Mouse (Mus musculus) stomach, embryonic 16.5 days (tissue): ENCODE measurements around the gene Lamb1. TPM values are rescaled to one million over a fixed set of nuclear protein-coding genes. Genes with fewer than 3 reads are reported as not detected.

Experiments
- ATAC-seq: fragments of 200-750 bp; cut with Nextera tagmentation; 2 replicates; pipeline ENCODE4 v1.8.0; 2017; ENCODE audit warnings: moderate number of reproducible peaks, moderate TSS enrichment; ENCODE audit not compliant: insufficient read depth, low FRiP score
- H3K27ac ChIP-seq: fragments of 300-500 bp; sonication (generic); 2 replicates; pipeline ENCODE4 v1.5.1; 2014; ENCODE audit warnings: low read length
- H3K27me3 ChIP-seq: fragments of 300-500 bp; sonication (generic); 2 replicates; pipeline ENCODE4 v1.6.1; 2014; ENCODE audit warnings: low read length, control low read depth, mixed read lengths; ENCODE audit not compliant: control insufficient read depth, insufficient read depth
- H3K36me3 ChIP-seq: fragments of 300-500 bp; sonication (generic); 2 replicates; pipeline ENCODE4 v1.6.1; 2014; ENCODE audit warnings: low read length; ENCODE audit not compliant: control insufficient read depth, insufficient read depth
- H3K4me1 ChIP-seq: fragments of 300-500 bp; sonication (generic); 2 replicates; pipeline ENCODE4 v1.6.1; 2014; ENCODE audit warnings: low read length, control low read depth, mixed read lengths; ENCODE audit not compliant: control insufficient read depth, insufficient read depth
- H3K4me2 ChIP-seq: fragments of 300-500 bp; sonication (generic); 2 replicates; pipeline ENCODE4 v1.6.1; 2014; ENCODE audit warnings: low read depth, low read length, mixed read lengths
- H3K4me3 ChIP-seq: fragments of 300-500 bp; sonication (generic); replicated peaks from 2 replicates; pipeline ENCODE4 v1.5.1; 2014; ENCODE audit warnings: mild to moderate bottlenecking, low read length
- H3K9ac ChIP-seq: fragments of 300-500 bp; sonication (generic); 2 replicates; pipeline ENCODE4 v1.6.1; 2014; ENCODE audit warnings: low read length
- H3K9me3 ChIP-seq: fragments of 300-500 bp; sonication (generic); replicated peaks from 2 replicates; pipeline ENCODE4 v1.6.1; 2016; ENCODE audit warnings: low read length, control low read depth; ENCODE audit not compliant: control insufficient read depth
- WGBS: fragments of 180-500 bp; shearing (Covaris S2); extraction: QIAGEN DNeasy Blood & Tissue Kit; methylation state at CpG from one replicate; pipeline ENCODE4 v1.1.7; 2014; 5-methylcytosine and 5-hydroxymethylcytosine counted together
- polyA plus RNA-seq: library from polyadenylated mRNA; unstranded; fragments of >200 nt; fragmentation: Nextera tagmentation; extraction: Ambion mirVana; gene quantifications from 2 replicates; pipeline ENCODE4 v1.2.1, GENCODE M21; 2015

Gene Lamb1
- polyA plus RNA-seq, 1 experiment from 2014 or later = 108 TPM

- Histone ChIP-seq H3K36me3 (no peaks in the 10 kb centered on the region), H3K4me2 (no peak overlapping the region), H3K9ac (no peak overlapping the region), H3K27ac (no peak overlapping the region), H3K27me3 (no peaks in the 10 kb centered on the region), H3K9me3 (no peaks in the 10 kb centered on the region), H3K4me1 (no peaks in the 10 kb centered on the region), H3K4me3 (no peak overlapping the region)
- no peak for ATAC-seq
- 79% methylated on average over 1 of the region's 1 CpGs for WGBS
Measured at GRCm38 (mm10) chr12:31369118-31369517, 104.1 kb downstream of the Lamb1 start.

- H3K4me2 ChIP-seq = no peak overlapping the region
- no peak overlapping the region for H3K4me3 ChIP-seq
- no peaks in the 10 kb centered on the region for H3K9me3 ChIP-seq
- no peaks in the 10 kb centered on the region for H3K36me3 ChIP-seq
- no peak overlapping the region for H3K9ac ChIP-seq
- no peaks in the 10 kb centered on the region for H3K4me1 ChIP-seq
- WGBS = 71% methylated on average over 7 of the region's 7 CpGs
- ATAC-seq = no peak
- no peak overlapping the region for H3K27ac ChIP-seq
- no peaks in the 10 kb centered on the region for H3K27me3 ChIP-seq
Measured at GRCm38 (mm10) chr12:31369656-31370055, 104.6 kb downstream of the Lamb1 start.

GRCm38 (mm10) chr12:31374603-31375282 is 109.7 kb downstream of the Lamb1 start:
- H3K4me3 ChIP-seq = no peak overlapping the region
- H3K27ac ChIP-seq = no peak overlapping the region
- no peak overlapping the region for H3K9ac ChIP-seq
- H3K4me2 ChIP-seq = no peak overlapping the region
- WGBS = 40% methylated on average over 9 of the region's 9 CpGs
- no peaks in the 10 kb centered on the region for H3K36me3 ChIP-seq
- H3K4me1 ChIP-seq = peaks cover 11% of the 10 kb centered on the region; the same call in 1 of the 2 replicates
- peak; percentile 66 for ATAC-seq
- H3K9me3 ChIP-seq = no peaks in the 10 kb centered on the region
- no peaks in the 10 kb centered on the region for H3K27me3 ChIP-seq

- H3K9me3 ChIP-seq = no peaks in the 10 kb centered on the region
- 68% methylated on average over 4 of the region's 4 CpGs for WGBS
- peaks cover 11% of the 10 kb centered on the region; the same call in 1 of the 2 replicates for H3K4me1 ChIP-seq
- H3K9ac ChIP-seq = no peak overlapping the region
- no peak overlapping the region for H3K4me2 ChIP-seq
- no peaks in the 10 kb centered on the region for H3K36me3 ChIP-seq
- no peak overlapping the region for H3K27ac ChIP-seq
- no peak for ATAC-seq
- no peaks in the 10 kb centered on the region for H3K27me3 ChIP-seq
- H3K4me3 ChIP-seq = no peak overlapping the region
Measured at GRCm38 (mm10) chr12:31375283-31375615, 110.2 kb downstream of the Lamb1 start.

- Histone ChIP-seq H3K27me3 (no peaks in the 10 kb centered on the region), H3K9me3 (no peaks in the 10 kb centered on the region), H3K36me3 (no peaks in the 10 kb centered on the region), H3K9ac (peak overlapping the region; percentile 19; the same call in 1 of the 2 replicates), H3K4me3 (peak overlapping the region; percentile 28), H3K4me1 (peaks cover 14% of the 10 kb centered on the region; the same call in 1 of the 2 replicates), H3K27ac (no peak overlapping the region), H3K4me2 (peak overlapping the region; percentile 53)
- WGBS = 9% methylated on average over 13 of the region's 13 CpGs
- ATAC-seq = no peak
Measured at GRCm38 (mm10) chr12:31376326-31376950, 111.4 kb downstream of the Lamb1 start.

DNA sequence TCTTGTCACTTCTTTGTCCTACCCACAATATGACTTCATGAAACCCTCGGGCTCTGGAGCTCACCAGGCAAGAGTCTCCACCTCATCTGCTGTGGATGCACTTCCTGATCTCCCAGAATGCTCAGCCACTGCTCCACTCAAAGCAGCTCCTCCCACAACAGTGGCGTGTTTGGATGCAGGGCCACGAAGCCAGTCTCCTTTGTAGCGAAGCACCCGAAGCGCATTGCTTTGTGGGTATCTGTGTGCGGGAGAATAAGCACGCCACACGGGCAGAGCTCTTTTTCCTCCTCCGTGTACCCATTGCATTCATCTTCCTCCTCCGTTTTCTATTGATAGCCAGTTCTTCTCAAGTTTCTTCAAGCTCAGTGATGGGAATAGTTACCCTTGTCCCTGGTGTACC is 112.2 kb downstream of the Lamb1 start:
- Histone ChIP-seq H3K36me3 (no peaks in the 10 kb centered on the region), H3K4me1 (peaks cover 14% of the 10 kb centered on the region; the same call in 1 of the 2 replicates), H3K27ac (no peak overlapping the region), H3K27me3 (no peaks in the 10 kb centered on the region), H3K4me2 (no peak overlapping the region), H3K4me3 (no peak overlapping the region), H3K9ac (no peak overlapping the region), H3K9me3 (no peaks in the 10 kb centered on the region)
- WGBS = 71% methylated on average over 11 of the region's 11 CpGs
- no peak for ATAC-seq

Other genes starting within 250 kb of the Lamb1 start
- 11.4 and 12.9 TPM in 2 replicates for gene Fam110c, start 191.4 kb upstream of the Lamb1 start, polyA plus RNA-seq
- not detected in 2 replicates for gene Gm6993, start 24.5 kb upstream of the Lamb1 start, polyA plus RNA-seq
- gene Dld, start 86.2 kb downstream of the Lamb1 start, polyA plus RNA-seq = 124 and 145 TPM in 2 replicates
- 3.7 and 4.9 TPM in 2 replicates for gene Slc26a3, start 125.6 kb downstream of the Lamb1 start, polyA plus RNA-seq
- gene Cbll1, start 234.4 kb downstream of the Lamb1 start, polyA plus RNA-seq = 9.5 and 12.0 TPM in 2 replicates